Mouse (Mus musculus) limb, embryonic 12.5 days (tissue): Measurements from ENCODE around the gene Sorbs1. TPM values are rescaled to one million over a fixed set of nuclear protein-coding genes. Genes with fewer than 3 reads are reported as not detected.

Source experiments
- ATAC-seq: fragments of 200-750 bp; cut with Nextera tagmentation; 2 replicates; pipeline ENCODE4 v1.8.0; 2017; ENCODE audit warnings: low read depth, moderate TSS enrichment; ENCODE audit not compliant: insufficient number of reproducible peaks, insufficient read depth, low FRiP score, low TSS enrichment
- H3K27ac ChIP-seq: fragments of 300-500 bp; sonication (generic); 2 replicates; pipeline ENCODE4 v1.5.1; 2016; ENCODE audit warnings: mild to moderate bottlenecking, moderate library complexity
- H3K27me3 ChIP-seq: fragments of 300-500 bp; sonication (generic); 2 replicates; pipeline ENCODE4 v1.6.1; 2016; ENCODE audit warnings: mild to moderate bottlenecking, moderate library complexity
- H3K36me3 ChIP-seq: fragments of 300-500 bp; sonication (generic); 2 replicates; pipeline ENCODE4 v1.6.1; 2016; ENCODE audit warnings: mild to moderate bottlenecking, moderate library complexity
- H3K4me1 ChIP-seq: fragments of 300-500 bp; sonication (generic); replicated peaks from 2 replicates; pipeline ENCODE4 v1.6.1; 2016
- H3K4me2 ChIP-seq: fragments of 300-500 bp; sonication (generic); 2 replicates; pipeline ENCODE4 v1.6.1; 2016; ENCODE audit warnings: mild to moderate bottlenecking, moderate library complexity
- H3K4me3 ChIP-seq: fragments of 300-500 bp; sonication (generic); replicated peaks from 2 replicates; pipeline ENCODE4 v1.5.1; 2016; ENCODE audit warnings: mild to moderate bottlenecking
- H3K9ac ChIP-seq: fragments of 300-500 bp; sonication (generic); replicated peaks from 2 replicates; pipeline ENCODE4 v1.6.1; 2016; ENCODE audit warnings: mild to moderate bottlenecking, moderate library complexity
- H3K9me3 ChIP-seq: fragments of 300-500 bp; sonication (generic); 2 replicates; pipeline ENCODE4 v1.6.1; 2016; ENCODE audit warnings: mild to moderate bottlenecking, moderate library complexity
- WGBS: fragments of 180-500 bp; shearing (Covaris S2); methylation state at CpG from one replicate; pipeline ENCODE4 v1.1.7; 2016; 5-methylcytosine and 5-hydroxymethylcytosine counted together
- polyA plus RNA-seq: library from polyadenylated mRNA; unstranded; fragments of >200 nt; fragmentation: Nextera tagmentation; extraction: Ambion mirVana; gene quantifications from 2 replicates; pipeline ENCODE4 v1.2.1, GENCODE M21; 2016

The Sorbs1 gene
- polyA plus RNA-seq, 1 experiment from 2014 or later = 37.3 TPM

- H3K27me3 ChIP-seq = no peaks in the 10 kb centered on the region
- H3K9ac ChIP-seq = no peak overlapping the region
- no peak overlapping the region for H3K4me3 ChIP-seq
- H3K27ac ChIP-seq = no peak overlapping the region
- H3K36me3 ChIP-seq = no peaks in the 10 kb centered on the region
- ATAC-seq = no peak
- WGBS = 85% methylated on average over 12 of the region's 12 CpGs
- H3K9me3 ChIP-seq = no peaks in the 10 kb centered on the region
- H3K4me1 ChIP-seq = peaks cover 9% of the 10 kb centered on the region; the same call in 1 of the 2 replicates
- no peak overlapping the region for H3K4me2 ChIP-seq
Observed at GRCm38 (mm10) chr19:40299983-40300759, 213.4 kb downstream of the Sorbs1 start.

- Histone ChIP-seq H3K4me1 (peaks cover 9% of the 10 kb centered on the region; the same call in 1 of the 2 replicates), H3K9ac (no peak overlapping the region), H3K27me3 (no peaks in the 10 kb centered on the region), H3K4me2 (no peak overlapping the region), H3K36me3 (no peaks in the 10 kb centered on the region), H3K9me3 (no peaks in the 10 kb centered on the region), H3K27ac (no peak overlapping the region), H3K4me3 (no peak overlapping the region)
- WGBS = 57% methylated on average over 6 of the region's 6 CpGs
- no peak for ATAC-seq
Observed at GRCm38 (mm10) chr19:40299182-40299581, 214.4 kb downstream of the Sorbs1 start.

GRCm38 (mm10) chr19:40298574-40298973 lies 215.0 kb downstream of the Sorbs1 start:
- no peak overlapping the region for H3K9ac ChIP-seq

GRCm38 (mm10) chr19:40297798-40298144 lies 215.8 kb downstream of the Sorbs1 start:
- 0 out of 2 replicates have a peak overlapping the region, but pooled peaks have one; percentile 12 for H3K27ac ChIP-seq
- WGBS = 89% methylated on average over 4 of the region's 4 CpGs
- H3K9ac ChIP-seq = no peak overlapping the region
- H3K4me2 ChIP-seq = no peak overlapping the region
- no peaks in the 10 kb centered on the region for H3K36me3 ChIP-seq
- peaks cover 4% of the 10 kb centered on the region; the same call in 1 of the 2 replicates for H3K4me1 ChIP-seq
- no peaks in the 10 kb centered on the region for H3K9me3 ChIP-seq
- H3K27me3 ChIP-seq = no peaks in the 10 kb centered on the region
- no peak overlapping the region for H3K4me3 ChIP-seq
- ATAC-seq = no peak

More at GRCm38 (mm10) chr19:40298574-40298973, 215.0 kb downstream of the Sorbs1 start:
- Histone ChIP-seq H3K36me3 (no peaks in the 10 kb centered on the region), H3K4me2 (no peak overlapping the region), H3K4me3 (no peak overlapping the region), H3K27me3 (no peaks in the 10 kb centered on the region), H3K4me1 (peaks cover 7% of the 10 kb centered on the region; the same call in 1 of the 2 replicates), H3K27ac (no peak overlapping the region), H3K9me3 (no peaks in the 10 kb centered on the region)
- no peak for ATAC-seq
- WGBS = 90% methylated on average over 2 of the region's 2 CpGs

GRCm38 (mm10) chr19:40297078-40297797 lies 216.3 kb downstream of the Sorbs1 start:
- Histone ChIP-seq H3K4me2 (no peak overlapping the region), H3K27me3 (no peaks in the 10 kb centered on the region), H3K36me3 (no peaks in the 10 kb centered on the region), H3K4me1 (peaks cover 4% of the 10 kb centered on the region; the same call in 1 of the 2 replicates), H3K9ac (no peak overlapping the region), H3K27ac (no peak overlapping the region), H3K4me3 (no peak overlapping the region), H3K9me3 (no peaks in the 10 kb centered on the region)
- no peak for ATAC-seq
- WGBS = 85% methylated on average over 7 of the region's 7 CpGs

- Histone ChIP-seq H3K4me1 (peaks cover 4% of the 10 kb centered on the region; the same call in 1 of the 2 replicates), H3K9ac (no peak overlapping the region), H3K27ac (no peak overlapping the region), H3K36me3 (no peaks in the 10 kb centered on the region), H3K9me3 (no peaks in the 10 kb centered on the region), H3K27me3 (no peaks in the 10 kb centered on the region), H3K4me2 (no peak overlapping the region), H3K4me3 (no peak overlapping the region)
- WGBS = 54% methylated on average over 1 of the region's 1 CpGs
- ATAC-seq = no peak
Observed at GRCm38 (mm10) chr19:40294231-40294630, 219.3 kb downstream of the Sorbs1 start.

GRCm38 (mm10) chr19:40293791-40294190 lies 219.8 kb downstream of the Sorbs1 start:
- Histone ChIP-seq H3K9me3 (no peaks in the 10 kb centered on the region), H3K36me3 (no peaks in the 10 kb centered on the region), H3K4me3 (no peak overlapping the region), H3K4me1 (peaks cover 4% of the 10 kb centered on the region; the same call in 1 of the 2 replicates), H3K27me3 (no peaks in the 10 kb centered on the region), H3K4me2 (no peak overlapping the region), H3K9ac (no peak overlapping the region), H3K27ac (no peak overlapping the region)
- 93% methylated on average over 6 of the region's 6 CpGs for WGBS
- no peak for ATAC-seq

- ATAC-seq = no peak
- Histone ChIP-seq H3K9me3 (no peaks in the 10 kb centered on the region), H3K9ac (no peak overlapping the region), H3K4me3 (no peak overlapping the region), H3K4me1 (peaks cover 4% of the 10 kb centered on the region; the same call in 1 of the 2 replicates), H3K27me3 (no peaks in the 10 kb centered on the region), H3K36me3 (no peaks in the 10 kb centered on the region), H3K4me2 (no peak overlapping the region), H3K27ac (no peak overlapping the region)
- whole genome bisulfite sequencing = 87% methylated on average over 6 of the region's 6 CpGs
Observed at GRCm38 (mm10) chr19:40290099-40290724, 223.4 kb downstream of the Sorbs1 start.

GRCm38 (mm10) chr19:40288415-40288814 lies 225.2 kb downstream of the Sorbs1 start:
- H3K4me2 ChIP-seq = no peak overlapping the region
- 88% methylated on average over 9 of the region's 9 CpGs for WGBS
- H3K27me3 ChIP-seq = no peaks in the 10 kb centered on the region

GRCm38 (mm10) chr19:40284704-40285103 lies 228.9 kb downstream of the Sorbs1 start:
- Histone ChIP-seq H3K9me3 (0 out of 2 replicates have a peak, but pooled peaks cover 3% of the 10 kb centered on the region), H3K27ac (no peak overlapping the region), H3K4me2 (no peak overlapping the region), H3K4me1 (no peaks in the 10 kb centered on the region), H3K9ac (no peak overlapping the region), H3K27me3 (no peaks in the 10 kb centered on the region), H3K36me3 (no peaks in the 10 kb centered on the region), H3K4me3 (no peak overlapping the region)
- WGBS = 86% methylated on average over 2 of the region's 2 CpGs
- no peak for ATAC-seq

More at GRCm38 (mm10) chr19:40288415-40288814, 225.2 kb downstream of the Sorbs1 start:
- Histone ChIP-seq H3K4me3 (no peak overlapping the region), H3K27ac (no peak overlapping the region), H3K9me3 (no peaks in the 10 kb centered on the region), H3K4me1 (peaks cover 4% of the 10 kb centered on the region; the same call in 1 of the 2 replicates), H3K9ac (no peak overlapping the region), H3K36me3 (no peaks in the 10 kb centered on the region)
- ATAC-seq = no peak

- 71% methylated on average over 2 of the region's 2 CpGs for WGBS
- no peak overlapping the region for H3K27ac ChIP-seq
- no peak overlapping the region for H3K4me3 ChIP-seq
- H3K9ac ChIP-seq = no peak overlapping the region
- H3K36me3 ChIP-seq = no peaks in the 10 kb centered on the region
- ATAC-seq = no peak
- H3K4me2 ChIP-seq = no peak overlapping the region
- H3K27me3 ChIP-seq = no peaks in the 10 kb centered on the region
- H3K9me3 ChIP-seq = 0 out of 2 replicates have a peak, but pooled peaks cover 3% of the 10 kb centered on the region
- no peaks in the 10 kb centered on the region for H3K4me1 ChIP-seq
Observed at GRCm38 (mm10) chr19:40283415-40283814, 230.2 kb downstream of the Sorbs1 start.
